Mouse (Mus musculus): ENCODE measurements around the gene Hacd2. TPM values are rescaled to one million over a fixed set of nuclear protein-coding genes. Genes with fewer than 3 reads are reported as not detected.

Hacd2 gene
- polyA plus RNA-seq, 2 experiments from 2014 or later: 11.9 to 13.4 TPM

DNA sequence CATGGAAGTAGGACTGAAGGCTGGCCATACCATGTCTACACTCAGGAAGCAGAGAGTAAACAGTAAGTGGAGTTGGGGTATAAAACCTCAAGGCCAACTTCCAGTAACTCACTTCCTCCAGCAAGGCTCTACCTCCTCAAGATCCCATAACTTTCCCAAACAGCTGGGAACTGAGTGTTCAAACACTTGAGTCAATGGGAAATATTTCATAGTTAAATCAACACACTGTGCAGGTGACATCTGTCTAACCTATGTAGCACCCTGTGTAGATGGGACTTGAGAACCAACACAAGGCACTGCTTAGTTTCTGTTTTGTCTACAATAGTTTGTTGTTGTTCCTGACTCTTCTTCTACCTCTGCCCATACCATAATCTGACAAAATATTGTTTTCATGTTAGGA, 13.8 kb upstream of the Hacd2 start:
- no peak for ATAC-seq

DNA sequence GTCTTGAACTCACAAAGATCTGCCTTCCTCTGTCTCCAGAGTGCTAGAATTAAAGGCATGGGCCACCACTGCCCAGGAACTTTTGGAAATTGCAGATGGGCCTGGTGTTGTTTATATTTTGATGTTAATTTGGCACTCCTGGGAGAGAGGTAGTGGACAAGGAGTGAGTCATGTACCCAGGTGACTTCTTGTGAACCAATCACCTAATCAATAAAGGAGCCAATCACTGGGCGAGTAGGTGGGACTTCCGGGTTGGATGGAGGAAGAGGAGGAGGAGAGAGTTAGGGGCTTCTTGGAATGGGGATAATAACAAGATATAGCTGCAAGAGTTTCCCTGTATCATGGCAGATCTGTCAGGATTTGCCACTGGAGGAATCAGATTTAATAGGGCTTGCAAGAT, 8.7 kb upstream of the Hacd2 start:
- no peak for ATAC-seq

DNA sequence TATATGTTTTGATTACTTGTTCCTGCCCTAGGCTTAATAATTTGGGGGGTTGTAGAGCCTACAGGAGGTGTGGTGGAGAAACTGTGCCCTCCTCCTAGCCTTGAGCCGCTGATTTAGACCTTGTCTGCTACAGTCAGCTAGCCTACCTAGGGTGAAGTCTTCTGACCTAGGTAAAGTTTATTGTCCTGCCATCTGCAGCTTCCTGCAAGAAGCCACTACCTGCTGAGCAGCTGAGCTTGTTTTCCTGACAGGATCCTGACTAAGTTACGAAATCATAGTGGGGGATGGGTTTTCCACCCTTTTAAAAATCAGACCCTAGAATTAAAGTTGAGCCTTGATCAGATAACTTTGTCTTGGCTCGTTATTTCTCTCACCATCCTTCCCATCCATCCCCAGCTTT, 5.7 kb upstream of the Hacd2 start:
- ATAC-seq: no peak

DNA sequence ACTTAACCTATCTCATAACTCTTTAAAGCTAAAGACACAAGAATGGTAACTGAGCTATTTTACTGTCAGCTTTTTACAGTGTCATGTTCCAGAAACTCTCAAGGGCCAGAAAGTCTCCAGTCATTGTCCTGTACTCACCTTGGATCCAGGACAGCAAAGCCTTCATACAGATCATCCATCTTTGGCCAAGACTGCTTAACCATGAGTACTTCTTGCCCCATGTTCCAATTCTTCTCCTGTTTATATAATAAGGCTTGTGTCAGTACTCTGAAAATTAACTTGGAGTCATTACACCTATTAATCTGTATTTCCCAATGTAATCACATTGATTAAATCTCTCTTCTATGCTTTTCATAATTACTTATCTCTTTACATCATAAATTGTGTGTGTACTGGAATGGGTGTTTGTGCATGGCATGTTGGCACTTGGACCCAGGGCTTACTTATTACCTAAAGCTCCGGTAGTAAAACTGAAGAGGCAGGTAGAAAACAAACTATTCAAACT, 3.7 kb upstream of the Hacd2 start:
- ATAC-seq: no peak

DNA sequence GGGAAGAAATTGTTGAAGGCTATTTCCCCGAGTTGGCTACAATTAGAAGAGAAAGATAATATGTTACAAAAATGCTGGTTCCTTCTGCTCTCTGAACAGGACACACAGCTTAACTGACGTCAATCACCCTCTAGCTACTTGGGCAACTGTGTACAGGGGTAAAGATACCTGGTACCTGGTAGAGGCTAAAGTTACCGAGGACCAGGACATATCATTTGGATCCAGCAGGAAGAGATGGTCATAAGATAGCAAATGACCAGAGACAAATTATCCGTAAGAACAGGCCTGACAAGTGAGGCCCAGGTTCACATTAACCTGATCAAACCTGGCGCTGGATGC, 356 bp upstream of the Hacd2 start:
- ATAC-seq: no peak

DNA sequence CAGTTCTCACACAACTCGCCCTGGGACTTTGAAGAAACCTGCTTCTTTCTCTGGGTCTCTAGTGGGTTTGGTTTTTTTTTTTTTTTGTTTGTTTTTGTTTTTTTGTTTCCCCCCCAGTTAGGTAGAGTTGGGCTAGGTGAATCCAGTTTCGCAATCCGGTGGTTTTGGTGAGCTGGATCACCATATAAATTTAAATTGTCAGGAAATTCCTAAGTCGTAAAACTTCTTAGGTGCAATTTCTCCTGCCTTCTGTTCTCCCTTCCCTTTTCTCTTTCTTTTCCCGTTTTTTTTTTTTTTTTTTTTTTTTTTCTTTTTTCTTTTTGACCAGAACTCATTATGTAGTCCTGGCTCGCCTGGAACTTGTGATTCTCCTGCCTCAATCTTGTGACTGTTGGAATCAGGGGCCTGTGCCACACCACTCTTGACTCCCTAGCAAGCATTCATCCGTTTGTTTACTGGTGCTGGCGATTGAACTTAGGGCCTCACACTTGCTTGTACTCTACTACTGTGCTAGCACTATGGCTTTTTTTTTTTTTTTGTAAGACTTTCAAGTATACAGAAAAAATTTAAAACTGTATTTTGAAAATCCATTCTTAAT, 1.0 kb downstream of the Hacd2 start:
- peak; percentile 12 for ATAC-seq

DNA sequence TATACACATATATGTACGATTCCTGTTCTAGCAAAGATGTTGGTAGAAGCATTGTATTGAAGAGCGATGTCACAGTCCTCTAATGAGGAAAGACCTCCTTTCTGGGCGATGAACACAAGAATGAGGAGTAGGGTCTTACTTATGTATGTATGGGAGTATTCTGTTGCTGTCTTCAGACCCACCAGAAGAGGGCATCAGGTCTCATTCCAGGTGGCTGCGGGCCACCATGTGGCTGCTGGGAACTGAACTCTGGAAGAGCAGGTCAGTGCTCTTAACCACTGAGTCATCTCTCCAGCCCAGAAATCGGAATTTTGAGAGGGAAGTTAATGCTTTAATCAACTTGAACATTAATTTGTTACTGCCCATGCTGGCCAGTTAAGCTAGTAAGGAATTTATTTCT, 2.1 kb downstream of the Hacd2 start:
- no peak for ATAC-seq

DNA sequence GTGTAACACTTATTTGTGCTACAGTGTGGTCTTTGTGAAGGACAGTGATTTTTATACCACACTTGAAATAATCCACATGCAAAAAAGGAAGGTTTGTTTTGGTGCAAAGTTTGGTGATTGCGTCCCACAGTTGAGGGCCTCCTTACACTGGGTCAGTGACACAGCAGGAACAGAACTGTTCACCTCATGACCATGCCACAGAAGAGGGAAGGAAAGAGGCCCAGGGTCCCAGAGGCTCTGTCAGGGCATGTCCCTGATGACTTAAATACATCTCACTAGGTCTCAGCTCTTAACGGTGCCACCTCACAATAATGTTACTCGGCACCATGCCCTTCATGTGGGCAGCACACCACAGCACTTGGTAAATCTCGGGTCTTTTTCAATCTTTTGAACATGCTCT, 3.1 kb downstream of the Hacd2 start:
- ATAC-seq: no peak

DNA sequence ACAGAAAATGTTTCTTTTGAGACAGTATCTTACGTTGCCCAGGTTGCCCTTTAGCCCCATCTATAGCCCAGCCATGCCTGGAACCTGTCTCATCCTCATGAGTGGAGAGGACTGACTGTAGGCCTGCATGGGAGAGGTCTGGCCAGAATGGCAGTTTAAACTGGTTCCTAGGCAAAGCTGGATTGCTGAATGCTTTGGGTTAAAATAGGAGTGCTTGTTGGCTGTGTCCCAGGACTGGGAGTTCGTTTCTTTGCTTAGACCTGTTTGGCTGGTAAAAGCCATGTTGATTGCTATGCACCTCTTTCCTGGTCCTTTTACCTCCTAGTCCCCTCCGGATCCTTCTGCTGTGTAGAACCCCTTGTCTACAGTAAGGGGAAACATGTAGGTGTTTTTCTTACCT, 11.0 kb downstream of the Hacd2 start:
- no peak for ATAC-seq

DNA sequence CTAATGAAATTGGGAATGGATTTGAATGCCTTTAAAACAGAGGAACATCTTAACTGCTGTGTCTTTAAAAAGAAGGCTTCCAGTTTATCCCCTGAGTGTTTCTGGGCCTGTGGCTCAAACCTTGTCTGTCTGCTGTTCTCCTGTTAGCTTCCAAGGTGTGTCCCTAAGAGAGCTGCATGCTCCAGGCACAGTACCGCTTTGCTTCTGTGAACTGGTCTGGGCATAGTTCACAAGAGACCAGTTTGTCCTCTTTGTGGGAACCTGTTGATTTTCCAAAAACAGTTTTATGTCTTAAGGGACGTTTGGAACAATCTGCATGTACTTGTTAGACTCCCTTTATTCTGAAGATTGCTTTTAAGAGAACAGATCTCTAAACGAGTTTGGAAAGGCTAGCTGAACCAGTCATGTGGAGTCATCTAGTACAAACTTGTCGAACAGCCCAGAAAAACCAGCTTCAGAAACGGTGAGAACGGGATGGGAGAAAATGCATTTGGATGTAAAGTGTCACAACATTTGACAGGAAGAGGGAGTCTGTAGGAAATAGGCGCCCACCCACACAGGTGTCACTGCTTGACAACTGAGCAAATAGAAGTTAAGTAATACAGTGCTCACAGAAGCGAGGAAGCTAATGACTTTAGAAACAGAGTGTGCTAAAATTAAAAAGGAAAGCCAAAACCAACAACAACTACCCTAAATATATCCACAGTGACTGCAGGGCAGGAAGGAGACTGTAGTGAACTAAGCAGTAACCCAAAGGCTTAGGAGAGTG, 11.8 kb downstream of the Hacd2 start:
- no peak for ATAC-seq

DNA sequence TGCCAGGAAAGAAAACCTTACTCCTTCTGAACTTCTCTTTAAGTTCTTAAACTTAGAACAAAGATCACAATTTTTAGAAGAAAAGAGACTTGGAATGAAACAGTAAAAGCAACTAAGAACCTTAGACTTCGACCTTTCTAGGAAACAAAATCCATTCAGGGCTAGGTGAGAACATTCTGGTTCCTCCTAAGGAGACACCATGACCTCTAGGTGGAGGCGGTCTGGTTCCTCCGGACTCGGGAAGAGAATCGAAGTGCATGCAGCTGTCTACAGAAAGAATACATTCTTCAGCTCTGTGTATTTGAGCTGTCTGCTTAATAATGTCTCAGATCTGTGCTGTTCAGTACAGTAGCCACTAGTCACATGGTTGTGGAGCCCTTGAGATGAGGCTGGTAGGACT, 12.7 kb downstream of the Hacd2 start:
- no peak for ATAC-seq

DNA sequence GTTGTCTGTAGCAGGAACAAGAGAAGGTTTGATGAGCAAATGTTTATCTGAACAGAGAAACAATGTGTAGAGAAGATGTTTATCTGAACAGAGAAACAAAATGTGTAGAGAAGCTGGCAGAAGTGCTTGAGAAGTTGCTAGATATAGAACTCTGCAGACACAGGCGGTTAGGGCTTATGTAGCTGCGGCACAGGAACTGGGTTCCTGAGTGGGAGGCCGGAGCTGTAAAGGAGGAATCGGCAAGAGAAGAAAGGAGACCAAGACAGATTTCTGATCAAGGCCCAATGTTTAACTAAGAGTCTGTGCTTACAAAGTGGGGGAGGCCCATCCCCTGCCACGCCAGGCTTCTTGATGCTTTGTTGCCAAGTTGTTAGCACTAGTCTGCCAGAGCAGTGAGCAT, 14.5 kb downstream of the Hacd2 start:
- no peak for ATAC-seq

DNA sequence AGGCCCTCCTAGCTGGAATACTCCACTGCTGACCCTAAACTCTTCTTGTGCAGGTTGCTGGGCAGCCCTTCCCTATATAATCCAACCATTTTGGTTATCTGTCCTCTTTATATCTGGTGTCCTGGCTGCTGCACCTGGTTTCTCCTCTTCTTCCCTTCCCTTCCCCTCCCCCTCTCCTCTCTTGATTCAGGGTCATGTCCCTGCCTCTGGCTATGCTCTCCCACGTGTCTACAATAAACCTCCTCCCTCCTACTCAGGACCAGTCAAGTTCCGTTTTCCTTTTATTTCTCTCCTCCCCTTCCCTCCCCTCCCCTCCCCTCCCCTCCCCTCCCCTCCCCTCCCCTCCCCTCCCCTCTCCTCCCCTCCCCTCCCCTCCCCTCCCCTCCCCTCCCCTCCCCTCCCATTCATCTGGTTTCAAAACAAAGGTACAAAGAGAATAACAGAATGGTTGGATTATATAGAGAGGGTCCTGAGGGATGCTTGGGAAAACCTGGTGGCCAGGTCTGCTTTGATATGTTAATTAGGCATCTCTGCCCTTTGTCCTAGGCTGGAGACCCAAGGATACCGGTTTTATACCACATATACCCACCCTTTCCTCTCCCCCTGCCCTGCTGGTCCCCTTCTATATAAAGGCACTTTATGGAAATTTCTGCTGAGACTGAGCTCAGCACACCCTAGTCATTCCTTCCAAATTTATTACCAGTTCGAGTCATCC, 16.3 kb downstream of the Hacd2 start:
- no peak for ATAC-seq

DNA sequence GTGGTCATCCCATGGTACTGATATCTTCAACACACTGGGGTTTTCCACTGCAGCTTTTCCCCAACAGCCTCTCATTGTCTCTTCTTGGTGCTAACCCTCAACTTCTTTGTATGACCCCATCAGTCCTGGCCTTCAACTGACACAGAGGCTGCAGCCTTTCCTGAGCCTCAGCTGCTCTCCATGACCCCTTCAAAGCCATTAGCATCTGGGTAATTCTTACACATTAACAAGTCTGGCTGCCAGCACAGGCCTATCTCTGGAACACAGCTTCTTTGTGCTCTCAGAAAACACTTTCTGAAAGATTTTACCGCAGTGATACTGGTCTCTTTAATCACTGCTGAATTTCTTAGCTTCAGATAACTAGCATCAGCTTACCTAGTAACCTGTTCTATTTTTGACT, 17.9 kb downstream of the Hacd2 start:
- no peak for ATAC-seq

DNA sequence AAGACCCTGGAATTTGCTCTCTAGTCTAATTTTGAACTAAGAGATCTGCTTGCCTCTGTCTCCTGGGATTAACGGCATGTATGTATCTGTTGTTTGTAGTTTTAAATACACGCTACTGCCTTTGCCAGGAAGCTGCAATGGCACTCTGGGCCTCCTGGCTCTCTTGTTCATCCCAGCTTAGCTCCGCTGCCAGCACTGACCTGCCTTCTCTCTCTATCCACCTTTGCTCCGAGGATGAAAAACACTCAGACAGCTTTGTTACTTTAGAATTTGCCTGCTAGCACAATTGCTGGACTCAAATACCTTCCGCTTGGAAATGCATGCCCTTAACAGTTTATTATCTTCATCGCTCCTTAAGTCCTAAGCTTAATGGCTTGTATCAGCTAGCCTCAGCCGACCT, 18.8 kb downstream of the Hacd2 start:
- ATAC-seq: no peak

DNA sequence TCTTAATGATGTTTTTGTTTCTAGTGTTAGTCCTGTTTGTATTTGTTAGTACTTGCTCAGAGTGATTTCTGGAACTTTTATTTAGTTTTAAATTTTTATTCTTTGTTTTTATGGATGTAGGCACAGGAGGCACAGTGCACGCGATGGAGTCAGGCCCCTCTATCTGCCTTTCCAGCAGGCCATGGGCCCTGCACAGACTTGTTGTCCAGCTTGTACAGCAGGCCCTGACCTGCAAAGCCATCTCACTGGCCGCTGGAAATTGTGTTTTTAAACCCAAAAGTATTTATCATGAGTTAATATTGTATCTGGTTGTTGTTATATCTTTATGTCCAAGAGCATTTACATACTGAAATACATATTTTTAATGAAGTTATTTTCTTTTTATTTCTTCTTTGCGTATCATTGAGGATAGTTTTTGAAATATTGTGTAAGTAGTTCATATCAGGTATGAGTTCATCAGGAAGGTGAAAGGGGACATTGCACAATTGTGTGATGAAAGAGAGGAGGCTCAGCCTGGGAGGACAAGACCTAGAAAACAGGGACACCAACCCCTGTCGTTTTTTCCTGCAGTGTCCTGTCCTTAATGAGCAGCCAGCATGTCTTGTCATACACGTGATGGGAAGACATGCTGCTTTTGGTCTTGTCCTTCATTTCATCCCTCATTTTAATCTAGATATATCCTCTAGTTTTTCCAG, 24.0 kb downstream of the Hacd2 start:
- no peak for ATAC-seq

DNA sequence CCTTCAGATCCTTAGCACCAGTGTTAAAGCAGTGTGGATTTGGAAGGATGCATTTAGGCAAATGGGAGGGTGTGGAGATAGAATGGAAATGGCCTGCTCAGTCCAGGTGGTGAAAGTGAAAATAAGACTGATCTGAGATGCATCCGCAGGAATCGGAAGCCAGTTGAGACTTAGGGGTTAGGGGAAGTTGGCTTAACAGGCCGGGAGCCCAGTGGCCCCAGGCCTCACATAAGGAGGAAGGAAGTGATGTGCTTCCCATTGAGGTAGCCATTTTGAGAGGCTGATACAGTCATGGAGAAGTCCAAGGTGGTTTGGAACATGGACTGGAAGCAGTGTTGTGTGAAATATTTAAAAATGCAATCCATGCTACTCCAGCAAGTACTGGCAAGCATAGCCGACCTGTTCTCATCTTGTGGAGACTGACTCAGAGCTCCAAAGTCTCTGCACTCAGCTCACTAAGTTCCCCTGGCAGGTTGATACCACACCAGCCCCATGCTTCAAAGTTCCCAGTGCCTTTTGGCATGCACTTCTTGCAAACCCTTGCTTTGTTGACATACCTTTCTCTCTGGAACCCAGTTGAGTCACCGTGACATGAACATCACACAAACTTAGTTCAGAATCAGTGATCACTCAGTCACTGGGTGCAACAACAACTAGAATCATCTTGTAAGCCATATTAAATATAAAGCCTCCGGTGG, 25.2 kb downstream of the Hacd2 start:
- no peak for ATAC-seq

DNA sequence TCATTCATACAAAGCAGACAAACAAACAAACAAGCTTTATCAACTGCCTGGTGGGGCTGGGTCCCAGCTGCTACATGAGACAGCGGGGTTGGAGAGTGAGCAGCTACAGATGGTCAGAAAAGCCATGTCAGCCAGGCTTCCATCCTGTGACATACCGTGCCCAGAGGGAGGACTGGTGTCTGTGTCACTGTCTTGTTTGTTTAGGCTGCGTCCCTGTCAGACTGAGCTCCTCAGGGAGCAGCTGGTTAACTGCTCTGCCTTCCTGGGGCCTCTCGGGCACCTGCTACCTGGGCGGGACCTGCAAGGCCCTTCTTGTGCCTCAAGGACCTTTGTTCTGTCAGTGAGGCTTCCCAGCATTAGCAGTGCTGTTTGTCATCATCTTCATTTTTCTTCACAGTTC, 28.8 kb downstream of the Hacd2 start:
- ATAC-seq: no peak

DNA sequence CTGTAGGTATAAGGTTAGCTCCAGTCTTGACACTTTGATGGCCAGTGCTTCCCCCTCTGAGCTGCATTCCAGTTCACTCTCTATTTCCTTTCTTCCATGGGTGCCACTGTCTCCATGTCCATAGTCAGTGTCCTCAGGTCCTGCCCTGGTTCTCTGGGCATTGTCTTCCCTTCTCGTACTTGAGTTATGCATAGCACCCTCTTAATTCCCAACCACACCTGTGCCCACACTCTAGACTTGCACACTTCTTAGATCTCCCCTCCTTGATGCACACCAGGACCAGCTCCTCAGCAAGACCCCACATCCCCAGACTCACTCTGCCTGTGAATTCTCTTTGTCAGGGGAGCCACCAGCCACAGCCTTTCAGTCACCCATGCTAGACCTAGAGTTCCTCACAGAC, 30.0 kb downstream of the Hacd2 start:
- ATAC-seq: no peak

DNA sequence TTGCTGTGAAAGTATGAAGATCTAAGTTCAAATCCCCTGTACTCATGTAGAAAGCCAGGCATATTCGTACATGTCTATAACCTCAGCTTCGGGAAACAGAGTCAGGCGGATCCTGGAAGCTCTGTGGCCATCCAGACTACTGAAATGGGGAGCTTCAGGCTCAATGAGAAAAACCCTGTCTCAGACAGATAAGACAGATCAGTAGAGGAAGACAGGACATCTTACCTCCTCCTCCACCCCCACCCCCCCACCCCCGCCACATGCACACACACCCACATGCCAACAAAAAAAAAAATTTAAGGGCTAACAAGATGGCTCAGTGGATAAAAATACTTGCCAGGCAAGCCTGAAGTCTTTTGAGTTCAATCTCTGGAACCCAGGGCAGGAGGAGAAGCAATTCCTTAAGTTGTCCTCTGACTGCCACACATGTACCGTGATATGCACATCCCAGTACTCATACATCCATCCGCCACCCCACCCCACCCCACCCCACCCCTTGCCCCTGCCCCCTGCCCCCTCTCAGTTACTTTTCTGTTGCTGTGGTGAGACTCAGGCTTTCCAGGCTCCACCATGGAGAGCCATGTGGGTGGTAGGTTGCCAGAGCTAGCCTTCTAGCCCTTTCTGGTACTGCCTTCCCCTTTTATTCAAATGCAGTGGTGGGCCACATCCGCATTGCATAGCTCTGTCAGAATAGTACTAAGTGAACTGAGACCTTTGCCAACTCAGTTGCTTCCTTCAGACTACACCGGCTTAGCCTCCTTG, 32.4 kb downstream of the Hacd2 start:
- ATAC-seq: no peak

DNA sequence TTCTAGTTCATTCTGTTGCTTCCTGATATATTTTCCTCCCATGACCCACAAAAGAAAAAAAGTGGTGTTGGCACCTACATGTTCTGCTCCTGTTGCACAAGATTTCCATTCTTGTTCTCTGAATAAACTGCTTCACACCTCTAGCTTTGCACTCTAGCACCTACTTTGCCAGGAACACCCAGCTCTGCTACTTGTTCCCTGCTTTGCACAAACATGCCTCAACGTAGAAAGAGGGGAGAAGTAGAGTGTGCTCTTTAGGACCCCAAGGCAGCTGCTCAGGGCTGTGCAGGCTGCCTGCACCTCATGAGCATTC, 32.9 kb downstream of the Hacd2 start:
- no peak for ATAC-seq

DNA sequence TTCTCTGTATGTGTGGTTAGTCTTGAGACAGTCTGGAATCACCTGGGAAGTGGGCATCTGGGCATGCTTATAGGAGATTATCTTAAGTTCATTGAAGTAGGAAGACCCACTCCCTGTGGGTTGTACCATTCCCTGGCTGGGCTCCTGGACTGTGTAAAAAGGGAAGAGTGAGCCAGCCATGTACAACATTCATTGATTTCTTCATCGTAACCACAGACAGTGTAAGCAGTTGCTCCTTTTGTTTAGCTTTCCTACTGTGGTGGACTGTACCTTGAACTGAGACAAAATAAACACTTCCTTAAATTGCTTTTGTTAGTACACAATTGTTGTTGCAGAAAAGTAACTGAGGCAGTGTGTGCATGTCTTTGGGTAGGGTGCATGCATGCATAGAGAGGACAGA, 33.6 kb downstream of the Hacd2 start:
- ATAC-seq: no peak
